Mouse (Mus musculus) stomach, embryonic 16.5 days (tissue): ENCODE measurements around the gene Gm11027. TPM values are rescaled to one million over a fixed set of nuclear protein-coding genes. Genes with fewer than 3 reads are reported as not detected.

Source experiments
- ATAC-seq: fragments of 200-750 bp; cut with Nextera tagmentation; 2 replicates; pipeline ENCODE4 v1.8.0; 2017; ENCODE audit warnings: moderate number of reproducible peaks, moderate TSS enrichment; ENCODE audit not compliant: insufficient read depth, low FRiP score
- H3K27ac ChIP-seq: fragments of 300-500 bp; sonication (generic); 2 replicates; pipeline ENCODE4 v1.5.1; 2014; ENCODE audit warnings: low read length
- H3K27me3 ChIP-seq: fragments of 300-500 bp; sonication (generic); 2 replicates; pipeline ENCODE4 v1.6.1; 2014; ENCODE audit warnings: low read length, control low read depth, mixed read lengths; ENCODE audit not compliant: control insufficient read depth, insufficient read depth
- H3K36me3 ChIP-seq: fragments of 300-500 bp; sonication (generic); 2 replicates; pipeline ENCODE4 v1.6.1; 2014; ENCODE audit warnings: low read length; ENCODE audit not compliant: control insufficient read depth, insufficient read depth
- H3K4me1 ChIP-seq: fragments of 300-500 bp; sonication (generic); 2 replicates; pipeline ENCODE4 v1.6.1; 2014; ENCODE audit warnings: low read length, control low read depth, mixed read lengths; ENCODE audit not compliant: control insufficient read depth, insufficient read depth
- H3K4me2 ChIP-seq: fragments of 300-500 bp; sonication (generic); 2 replicates; pipeline ENCODE4 v1.6.1; 2014; ENCODE audit warnings: low read depth, low read length, mixed read lengths
- H3K4me3 ChIP-seq: fragments of 300-500 bp; sonication (generic); replicated peaks from 2 replicates; pipeline ENCODE4 v1.5.1; 2014; ENCODE audit warnings: mild to moderate bottlenecking, low read length
- H3K9ac ChIP-seq: fragments of 300-500 bp; sonication (generic); 2 replicates; pipeline ENCODE4 v1.6.1; 2014; ENCODE audit warnings: low read length
- H3K9me3 ChIP-seq: fragments of 300-500 bp; sonication (generic); replicated peaks from 2 replicates; pipeline ENCODE4 v1.6.1; 2016; ENCODE audit warnings: low read length, control low read depth; ENCODE audit not compliant: control insufficient read depth
- WGBS: fragments of 180-500 bp; shearing (Covaris S2); extraction: QIAGEN DNeasy Blood & Tissue Kit; methylation state at CpG from one replicate; pipeline ENCODE4 v1.1.7; 2014; 5-methylcytosine and 5-hydroxymethylcytosine counted together
- polyA plus RNA-seq: library from polyadenylated mRNA; unstranded; fragments of >200 nt; fragmentation: Nextera tagmentation; extraction: Ambion mirVana; gene quantifications from 2 replicates; pipeline ENCODE4 v1.2.1, GENCODE M21; 2015

The Gm11027 gene
- polyA plus RNA-seq, 1 experiment from 2014 or later = not detected

DNA sequence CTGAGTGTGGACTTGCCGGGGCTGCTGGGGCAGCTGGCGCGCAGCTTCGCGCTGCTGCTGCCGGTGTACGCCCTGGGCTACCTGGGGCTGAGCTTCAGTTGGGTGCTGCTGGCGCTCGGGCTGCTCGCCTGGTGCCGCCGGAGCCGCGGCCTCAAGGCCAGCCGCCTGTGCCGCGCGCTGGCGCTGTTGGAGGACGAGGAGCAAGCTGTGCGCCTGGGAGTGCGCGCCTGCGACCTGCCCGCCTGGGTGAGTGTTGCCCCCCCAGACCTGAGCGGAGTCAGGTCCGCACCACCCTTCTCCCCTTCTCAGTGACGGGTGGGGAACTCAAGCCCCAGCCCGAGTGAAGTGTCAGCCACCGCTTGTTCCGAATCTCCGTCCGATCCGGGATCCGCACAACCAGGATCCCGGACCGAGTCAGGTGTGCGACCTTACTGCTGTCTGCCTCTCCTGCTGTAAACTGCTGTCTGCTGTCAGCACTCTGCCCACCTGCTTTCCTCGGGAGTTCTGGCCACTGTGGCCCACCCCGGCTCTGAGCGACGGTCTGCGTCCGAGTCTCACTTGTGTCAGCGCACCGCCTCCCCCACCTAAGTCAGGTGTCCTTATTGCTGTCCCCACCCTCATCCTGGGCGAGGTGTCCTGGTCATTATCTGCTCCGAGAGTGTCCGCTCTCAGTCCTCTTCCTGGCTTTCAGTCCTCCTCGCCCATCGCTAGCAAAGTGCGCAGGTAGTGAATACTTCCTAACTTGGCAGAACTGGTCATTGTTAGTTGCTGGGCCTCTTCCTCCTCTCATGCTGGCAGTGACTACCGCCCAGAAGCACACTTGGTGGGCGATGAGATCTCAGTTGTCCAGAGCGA, 6.5 kb downstream of the Gm11027 start:
- Histone ChIP-seq H3K27me3 (no peaks in the 10 kb centered on the region), H3K4me2 (peak overlapping the region; percentile 91), H3K4me3 (peak overlapping the region; percentile 77), H3K36me3 (no peaks in the 10 kb centered on the region), H3K27ac (peak overlapping the region; percentile 99), H3K4me1 (peaks cover 6% of the 10 kb centered on the region; the same call in 1 of the 2 replicates), H3K9ac (peak overlapping the region; percentile 99), H3K9me3 (no peaks in the 10 kb centered on the region)
- ATAC-seq = no peak; the same call in 1 of the 2 replicates
- under 1% methylated on average over 55 of the region's 55 CpGs for WGBS

DNA sequence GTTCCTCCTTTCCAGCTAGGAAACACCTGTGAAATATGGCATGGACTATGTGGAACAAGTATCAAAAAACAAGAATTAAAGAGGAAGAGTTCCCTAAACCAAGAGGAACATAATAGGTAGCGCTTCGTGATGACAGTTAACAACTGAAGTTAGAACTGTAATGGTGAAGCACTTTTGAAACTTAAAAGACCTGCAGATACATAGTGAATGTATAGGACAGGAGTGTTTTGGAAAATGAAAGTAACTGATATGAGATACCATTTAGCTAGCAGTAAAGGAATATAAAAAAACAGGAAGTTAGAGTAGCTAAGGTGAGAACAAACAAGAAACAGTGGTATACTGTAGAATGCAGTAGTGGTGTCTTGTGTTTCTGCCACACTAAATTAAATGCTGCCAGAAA, 7.7 kb downstream of the Gm11027 start:
- WGBS = 81% methylated on average over 2 of the region's 2 CpGs
- Histone ChIP-seq H3K4me2 (peak overlapping the region; percentile 48), H3K27me3 (no peaks in the 10 kb centered on the region), H3K9ac (no peak overlapping the region), H3K4me1 (peaks cover 6% of the 10 kb centered on the region; the same call in 1 of the 2 replicates), H3K27ac (no peak overlapping the region), H3K9me3 (no peaks in the 10 kb centered on the region), H3K36me3 (no peaks in the 10 kb centered on the region), H3K4me3 (peak overlapping the region; percentile 22)
- ATAC-seq = no peak

DNA sequence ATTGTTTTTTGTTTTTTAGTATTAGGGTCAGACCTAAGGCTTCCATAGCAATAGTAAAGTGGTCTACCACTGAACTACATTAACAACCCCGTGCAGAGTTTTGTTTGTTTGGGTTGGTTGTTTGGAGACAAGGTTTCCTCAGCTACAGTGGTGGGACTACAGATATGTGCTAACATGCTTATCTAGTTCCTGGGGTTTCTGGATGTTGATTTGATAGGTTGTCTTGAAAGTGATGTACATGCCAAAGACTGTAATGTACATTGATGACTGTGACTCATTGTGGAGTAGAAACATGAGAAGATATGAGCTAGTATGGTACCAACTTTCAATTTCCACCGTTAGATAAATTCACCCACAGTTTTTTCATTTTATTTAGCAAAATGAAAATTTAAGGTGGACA, 8.3 kb downstream of the Gm11027 start:
- H3K36me3 ChIP-seq = no peaks in the 10 kb centered on the region
- ATAC-seq = no peak
- no peak overlapping the region; the same call in 1 of the 2 replicates for H3K4me3 ChIP-seq
- H3K9ac ChIP-seq = no peak overlapping the region
- 64% methylated on average over 2 of the region's 2 CpGs for WGBS
- no peaks in the 10 kb centered on the region for H3K27me3 ChIP-seq
- H3K4me1 ChIP-seq = peaks cover 6% of the 10 kb centered on the region; the same call in 1 of the 2 replicates
- peak overlapping the region; percentile 48 for H3K4me2 ChIP-seq
- H3K9me3 ChIP-seq = no peaks in the 10 kb centered on the region
- H3K27ac ChIP-seq = no peak overlapping the region

DNA sequence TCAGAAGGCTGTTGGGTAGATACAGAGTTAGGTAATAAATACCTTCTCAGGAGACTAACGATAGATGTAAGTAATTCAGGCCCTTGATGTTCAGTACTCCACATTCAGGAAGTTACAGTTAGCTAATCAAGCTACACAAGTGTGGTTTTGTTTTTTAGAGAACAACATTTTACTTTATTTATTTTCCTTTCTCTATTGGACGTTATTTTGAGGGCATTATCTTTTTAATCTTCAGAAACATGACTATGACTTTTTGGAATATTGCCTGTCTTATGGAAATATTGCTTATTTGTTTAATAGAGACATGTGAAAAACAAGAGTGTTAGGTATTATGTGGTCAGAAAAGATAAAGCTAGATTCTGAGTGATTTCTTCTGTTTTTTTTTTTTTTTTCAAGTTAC, 18.0 kb downstream of the Gm11027 start:
- H3K4me2 ChIP-seq = no peak overlapping the region
- H3K9me3 ChIP-seq = no peaks in the 10 kb centered on the region
- H3K9ac ChIP-seq = no peak overlapping the region
- no peaks in the 10 kb centered on the region for H3K36me3 ChIP-seq
- H3K4me1 ChIP-seq = no peaks in the 10 kb centered on the region
- no peaks in the 10 kb centered on the region for H3K27me3 ChIP-seq
- no peak for ATAC-seq
- no peak overlapping the region for H3K4me3 ChIP-seq
- H3K27ac ChIP-seq = no peak overlapping the region
- WGBS = 70% methylated on average over 2 of the region's 2 CpGs

DNA sequence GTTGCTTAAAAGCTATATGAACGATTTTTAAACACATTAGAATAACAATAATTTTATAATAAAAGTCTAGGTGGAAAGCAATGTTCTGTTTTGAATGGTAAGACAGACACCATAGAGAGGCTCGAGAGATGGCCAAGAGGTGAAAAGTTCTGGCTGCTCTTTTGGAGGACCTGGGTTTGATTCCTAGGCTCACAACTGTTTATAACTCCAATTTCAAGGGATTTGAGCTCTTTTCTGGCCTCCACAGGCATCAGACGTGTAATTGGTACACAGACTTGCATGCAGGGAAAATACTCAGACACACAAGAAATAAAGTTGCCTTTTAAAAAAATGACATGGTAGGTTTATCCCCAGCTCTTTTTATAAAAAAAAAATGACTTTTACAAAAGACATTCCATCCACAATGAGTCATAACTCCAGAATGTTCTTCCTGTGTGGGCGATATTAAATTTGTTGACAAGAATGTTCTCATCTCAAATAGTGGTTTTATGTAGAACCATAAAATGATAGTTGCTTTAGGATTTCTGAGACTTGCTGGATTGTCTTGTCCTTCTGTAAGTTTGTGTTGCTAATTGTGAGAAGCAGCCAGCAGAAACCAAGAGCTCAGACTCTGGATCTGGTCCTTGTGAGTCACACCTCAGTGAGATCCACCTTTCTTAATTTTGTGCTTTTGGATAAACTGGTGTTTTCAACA, 18.6 kb downstream of the Gm11027 start:
- WGBS = 48% methylated on average over 4 of the region's 4 CpGs
- no peaks in the 10 kb centered on the region for H3K27me3 ChIP-seq
- H3K4me1 ChIP-seq = no peaks in the 10 kb centered on the region
- no peak overlapping the region for H3K4me2 ChIP-seq
- no peak overlapping the region for H3K4me3 ChIP-seq
- H3K9ac ChIP-seq = no peak overlapping the region
- no peaks in the 10 kb centered on the region for H3K36me3 ChIP-seq
- no peaks in the 10 kb centered on the region for H3K9me3 ChIP-seq
- H3K27ac ChIP-seq = no peak overlapping the region
- no peak for ATAC-seq

DNA sequence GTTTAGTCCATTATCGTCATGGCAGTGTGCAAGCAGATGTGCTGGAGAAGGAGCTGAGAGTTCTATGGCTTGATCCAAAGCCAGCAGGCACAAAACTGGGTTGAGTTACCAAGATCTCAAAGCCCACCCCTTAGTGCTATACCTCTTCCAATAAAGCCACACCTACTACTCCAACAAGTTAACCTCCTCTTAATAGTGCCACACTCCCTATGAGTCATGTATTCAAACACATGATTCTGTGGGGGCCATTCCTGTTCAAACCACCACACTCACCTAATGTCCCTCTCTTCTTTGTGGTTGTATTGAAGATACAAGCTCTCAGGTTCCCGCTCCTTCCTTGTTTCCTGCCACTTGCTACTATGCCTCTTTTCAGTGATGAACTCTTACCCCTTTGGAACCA, 24.7 kb downstream of the Gm11027 start:
- no peak overlapping the region for H3K9ac ChIP-seq
- 77% methylated on average over 2 of the region's 2 CpGs for WGBS
- H3K27ac ChIP-seq = no peak overlapping the region
- no peak overlapping the region for H3K4me2 ChIP-seq
- no peaks in the 10 kb centered on the region for H3K27me3 ChIP-seq
- H3K4me1 ChIP-seq = no peaks in the 10 kb centered on the region
- H3K4me3 ChIP-seq = no peak overlapping the region
- ATAC-seq = peak; percentile 72; the same call in 1 of the 2 replicates
- no peaks in the 10 kb centered on the region for H3K9me3 ChIP-seq
- no peaks in the 10 kb centered on the region for H3K36me3 ChIP-seq

DNA sequence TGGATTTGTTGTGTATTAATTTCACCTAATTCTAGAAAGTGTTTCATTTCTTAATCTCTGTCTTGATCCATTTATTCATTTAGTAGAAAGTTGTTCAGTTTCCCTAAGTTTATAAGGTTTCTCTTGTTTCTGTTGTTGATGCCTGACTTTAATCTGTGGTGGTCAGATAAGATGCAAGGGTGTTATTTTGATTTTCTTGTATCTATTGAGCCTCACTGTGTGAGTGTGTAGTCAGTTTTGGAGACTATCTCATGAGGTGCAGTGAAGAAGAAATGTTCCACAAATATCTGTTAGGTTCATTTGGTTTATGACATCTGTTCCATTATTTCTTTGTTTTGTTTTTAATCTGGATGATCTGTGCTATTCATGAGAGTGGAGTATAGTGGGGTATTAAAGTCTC, 27.0 kb downstream of the Gm11027 start:
- Histone ChIP-seq H3K27me3 (no peaks in the 10 kb centered on the region), H3K4me2 (no peak overlapping the region), H3K4me1 (no peaks in the 10 kb centered on the region)

DNA sequence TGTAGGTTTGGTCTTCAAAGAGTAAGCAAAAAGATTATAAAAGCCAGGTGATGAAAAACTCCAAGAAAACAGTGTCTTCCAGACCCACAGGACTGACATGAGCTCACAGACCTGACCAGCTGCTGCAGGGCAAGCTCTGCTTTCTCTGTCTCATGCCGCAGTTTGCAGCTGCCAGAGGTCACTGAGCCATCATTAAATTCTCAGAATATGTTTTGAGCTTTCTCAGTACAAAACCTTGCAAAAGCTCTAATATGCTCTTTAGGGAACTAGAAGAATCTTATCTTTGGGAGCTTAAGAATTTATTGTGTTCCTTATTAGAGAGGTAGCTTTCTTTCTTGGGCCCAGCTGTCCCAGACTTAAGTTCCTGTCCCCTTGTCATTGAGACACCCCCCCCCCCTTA, 30.9 kb downstream of the Gm11027 start:
- Histone ChIP-seq H3K4me3 (no peak overlapping the region), H3K4me1 (no peaks in the 10 kb centered on the region), H3K36me3 (no peaks in the 10 kb centered on the region), H3K27ac (no peak overlapping the region), H3K9ac (no peak overlapping the region), H3K27me3 (no peaks in the 10 kb centered on the region), H3K4me2 (no peak overlapping the region), H3K9me3 (no peaks in the 10 kb centered on the region)
- WGBS = 34% methylated on average over 1 of the region's 1 CpGs
- ATAC-seq = no peak

More for the DNA sequence above, 27.0 kb downstream of the Gm11027 start:
- no peak overlapping the region for H3K27ac ChIP-seq
- no peaks in the 10 kb centered on the region for H3K9me3 ChIP-seq
- no peak for ATAC-seq
- no peak overlapping the region for H3K9ac ChIP-seq
- no peak overlapping the region for H3K4me3 ChIP-seq
- no peaks in the 10 kb centered on the region for H3K36me3 ChIP-seq

DNA sequence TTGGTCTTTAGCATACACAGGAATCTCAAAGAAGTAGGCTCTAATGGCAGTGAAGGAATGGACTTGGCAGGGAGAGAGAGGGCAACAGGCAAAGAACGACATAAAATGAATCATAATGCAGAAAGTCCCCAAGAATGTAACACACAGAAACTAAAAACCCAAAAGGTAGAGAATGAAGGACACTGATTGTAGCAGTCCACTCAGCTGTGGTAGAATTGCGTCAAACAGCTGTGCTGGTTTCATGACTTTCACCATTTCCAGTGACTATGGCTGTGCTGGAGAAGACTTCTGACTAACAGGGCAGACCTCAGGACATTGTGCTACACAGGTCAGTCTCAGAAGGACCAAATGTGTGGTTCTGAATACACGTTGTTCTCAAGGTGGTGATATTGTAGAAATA, 32.7 kb downstream of the Gm11027 start:
- 77% methylated on average over 3 of the region's 3 CpGs for WGBS
- ATAC-seq = no peak
- H3K27me3 ChIP-seq = no peaks in the 10 kb centered on the region

More for the DNA sequence above, 32.7 kb downstream of the Gm11027 start:
- Histone ChIP-seq H3K27ac (no peak overlapping the region), H3K36me3 (no peaks in the 10 kb centered on the region), H3K4me3 (no peak overlapping the region), H3K4me1 (no peaks in the 10 kb centered on the region), H3K9ac (no peak overlapping the region), H3K4me2 (no peak overlapping the region), H3K9me3 (no peaks in the 10 kb centered on the region)
